Mouse (Mus musculus): ENCODE data around the gene 2010111I01Rik.

- TF ChIP-seq POLR2AphosphoS2 (IDR thresholded peaks at IDR 0.05; ENCODE audit: insufficient read length, low read depth) (no peak), TCF12 (IDR thresholded peaks at IDR 0.05; ENCODE audit: insufficient read depth, poor library complexity, severe bottlenecking) (no peak), USF1 (IDR thresholded peaks at IDR 0.05; ENCODE audit: low read depth) (no peak), POLR2A (IDR thresholded peaks at IDR 0.05; ENCODE audit: insufficient read length, low read depth) (no peak), MYOG (IDR thresholded peaks at IDR 0.05; ENCODE audit: control insufficient read depth in 1 of 3, insufficient read depth in 1 of 3, insufficient read length in 2 of 3, low read depth in 2 of 3) (no peak)
Measured at GRCm38 (mm10) chr13:62989891-62990490, 25.3 kb downstream of the 2010111I01Rik start.
